Mouse (Mus musculus) spleen, adult 2 months (tissue): ENCODE results near the gene Tmem121.

ENCODE experiments used
- CTCF ChIP-seq: fragments of 200-500 bp; IDR thresholded peaks from 2 replicates; pipeline ENCODE4 v1.5.1; 2011; ENCODE audit warnings: mild to moderate bottlenecking, inconsistent platforms; ENCODE audit not compliant: insufficient read depth, insufficient read length, insufficient replicate concordance; ENCODE audit errors: extremely low read depth
- POLR2A ChIP-seq: fragments of 200-500 bp; IDR thresholded peaks from 2 replicates; pipeline ENCODE4 v1.6.1; 2011; ENCODE audit warnings: low read depth, low read length, inconsistent platforms

DNA sequence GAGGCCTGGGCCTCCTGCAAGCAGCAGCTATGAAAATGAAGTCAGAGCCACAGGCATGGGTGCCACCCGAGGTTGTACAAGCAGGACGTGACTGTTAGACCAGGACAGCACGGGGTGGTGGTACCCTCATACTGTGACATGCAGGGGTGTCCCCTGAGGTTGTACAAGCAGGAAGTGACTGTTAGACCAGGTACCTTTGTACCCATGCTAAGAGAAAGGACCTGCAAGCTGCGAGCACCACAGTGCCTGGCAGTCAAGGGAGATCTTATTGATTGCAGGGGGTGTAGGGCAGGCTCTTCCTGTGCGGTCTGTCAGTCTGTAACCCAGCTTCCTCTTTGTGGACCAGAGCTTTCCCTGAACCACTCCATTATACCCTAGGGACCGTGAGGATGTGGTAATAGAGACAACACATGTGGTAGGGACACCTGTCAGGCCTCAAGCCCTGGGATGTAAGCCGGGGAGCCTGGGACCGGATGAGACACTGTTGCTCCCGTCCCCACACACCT is 17.6 kb upstream of the Tmem121 start:
- no peak for TF ChIP-seq CTCF
- TF ChIP-seq POLR2A: no peak; the same call in 1 of the 2 replicates
